Mouse (Mus musculus): ENCODE measurements around the gene Med26. TPM values are rescaled to one million over a fixed set of nuclear protein-coding genes. Genes with fewer than 3 reads are reported as not detected.

The Med26 gene
- total RNA-seq, 2 experiments from 2014 or later: 10.1 to 10.6 TPM

Small RNA genes within 50 kb of the gene (microRNA-seq; reads per million reads assigned to microRNA genes)
- gene Gm28019: 0 reads per million in 2 experiments
- 1.7 to 3.8 reads per million in 2 experiments for gene Mir7068

Other genes starting within 250 kb of the Med26 start
- 1 to 10 TPM; 6.6 to 7.9 TPM for gene Gm10282, start 243.0 kb downstream of the Med26 start, total RNA-seq (2021)
- gene Klf2, start 229.2 kb downstream of the Med26 start, total RNA-seq (2021): 10 to 100 TPM; 14.3 to 18.0 TPM
- 10 to 100 TPM; 58.9 to 72.2 TPM for gene Eps15l1, start 126.8 kb downstream of the Med26 start, total RNA-seq (2021)
- under 1 TPM; 0.69 to 0.85 TPM for gene Calr3, start 104.4 kb downstream of the Med26 start, total RNA-seq (2021)
- 10 to 100 TPM; 12.9 to 15.4 TPM for gene 1700030K09Rik, start 104.4 kb downstream of the Med26 start, total RNA-seq (2021)
- 10 to 100 TPM; 67.2 to 79.6 TPM for gene Cherp, start 73.0 kb downstream of the Med26 start, total RNA-seq (2021)
- 10 to 100 TPM; 45.9 to 51.1 TPM for gene Slc35e1, start 55.7 kb downstream of the Med26 start, total RNA-seq (2021)
- 100 to 1,000 TPM; 104 TPM for gene Smim7, start 22.8 kb upstream of the Med26 start, total RNA-seq (2021)
- 100 to 1,000 TPM; 132 to 139 TPM for gene Tmem38a, start 23.8 kb upstream of the Med26 start, total RNA-seq (2021)
- 10 to 100 TPM; 46.7 to 53.0 TPM for gene Nwd1, start 98.4 kb upstream of the Med26 start, total RNA-seq (2021)
- 100 to 1,000 TPM; 168 to 169 TPM for gene Sin3b, start 175.0 kb upstream of the Med26 start, total RNA-seq (2021)
- gene F2rl3, start 213.6 kb upstream of the Med26 start, total RNA-seq (2021): under 1 TPM; 0.15 to 0.28 TPM